Mouse (Mus musculus): Measurements from ENCODE around the gene Clmn. TPM values are rescaled to one million over a fixed set of nuclear protein-coding genes. Genes with fewer than 3 reads are reported as not detected.

Gene Clmn
- polyA plus RNA-seq, 1 experiment = 0.01 TPM

- H3K9me3 ChIP-seq (ENCODE audit: control insufficient read depth, low read length) = no peaks in the 10 kb centered on the region
- TF ChIP-seq TAL1 (IDR thresholded peaks at IDR 0.05; ENCODE audit: low read length) (no peak), GATA1 (IDR thresholded peaks at IDR 0.05; ENCODE audit: low read length) (no peak)
- no peaks in the 10 kb centered on the region for H3K27me3 ChIP-seq (ENCODE audit: control insufficient read depth)
- H3K4me3 ChIP-seq (replicated peaks) = no peak overlapping the region
- H3K36me3 ChIP-seq (ENCODE audit: control insufficient read depth) = peaks cover 36% of the 10 kb centered on the region
- H3K4me1 ChIP-seq (ENCODE audit: control insufficient read depth) = peaks cover 48% of the 10 kb centered on the region
These were observed 115.9 kb downstream of the Clmn start for GRCm38 (mm10) chr12:104748946-104749345.

- Histone ChIP-seq H3K27me3 (ENCODE audit: control insufficient read depth) (no peaks in the 10 kb centered on the region), H3K36me3 (ENCODE audit: control insufficient read depth) (peaks cover 38% of the 10 kb centered on the region), H3K4me3 (replicated peaks) (no peak overlapping the region), H3K9me3 (ENCODE audit: control insufficient read depth, low read length) (no peaks in the 10 kb centered on the region), H3K4me1 (ENCODE audit: control insufficient read depth) (peaks cover 44% of the 10 kb centered on the region)
- TF ChIP-seq TAL1 (IDR thresholded peaks at IDR 0.05; ENCODE audit: low read length) (no peak), GATA1 (IDR thresholded peaks at IDR 0.05; ENCODE audit: low read length) (no peak)
These were observed 117.6 kb downstream of the Clmn start for GRCm38 (mm10) chr12:104747252-104747651.

- H3K4me3 ChIP-seq (replicated peaks) = no peak overlapping the region
- no peaks in the 10 kb centered on the region for H3K27me3 ChIP-seq (ENCODE audit: control insufficient read depth)
- no peaks in the 10 kb centered on the region for H3K9me3 ChIP-seq (ENCODE audit: control insufficient read depth, low read length)
- H3K4me1 ChIP-seq (ENCODE audit: control insufficient read depth) = peaks cover 40% of the 10 kb centered on the region
- peaks cover 38% of the 10 kb centered on the region for H3K36me3 ChIP-seq (ENCODE audit: control insufficient read depth)
- no peak for TF ChIP-seq GATA1 (IDR thresholded peaks at IDR 0.05; ENCODE audit: low read length)
- TF ChIP-seq TAL1 (IDR thresholded peaks at IDR 0.05; ENCODE audit: low read length) = no peak
These were observed 118.3 kb downstream of the Clmn start for GRCm38 (mm10) chr12:104746601-104747000.

- TF ChIP-seq GATA1 (IDR thresholded peaks at IDR 0.05; ENCODE audit: low read length) (no peak), TAL1 (IDR thresholded peaks at IDR 0.05; ENCODE audit: low read length) (no peak)
- H3K9me3 ChIP-seq (ENCODE audit: control insufficient read depth, low read length) = no peaks in the 10 kb centered on the region
These were observed 121.2 kb downstream of the Clmn start for GRCm38 (mm10) chr12:104743687-104744086.

GRCm38 (mm10) chr12:104742247-104742646, 122.6 kb downstream of the Clmn start:
- peaks cover 35% of the 10 kb centered on the region for H3K36me3 ChIP-seq (ENCODE audit: control insufficient read depth)
- no peak overlapping the region for H3K4me3 ChIP-seq (replicated peaks)
- H3K27me3 ChIP-seq (ENCODE audit: control insufficient read depth) = no peaks in the 10 kb centered on the region
- H3K4me1 ChIP-seq (ENCODE audit: control insufficient read depth) = peaks cover 9% of the 10 kb centered on the region
- no peak for TF ChIP-seq TAL1 (IDR thresholded peaks at IDR 0.05; ENCODE audit: low read length)
- TF ChIP-seq GATA1 (IDR thresholded peaks at IDR 0.05; ENCODE audit: low read length) = no peak
- no peaks in the 10 kb centered on the region for H3K9me3 ChIP-seq (ENCODE audit: control insufficient read depth, low read length)

More at GRCm38 (mm10) chr12:104743687-104744086, 121.2 kb downstream of the Clmn start:
- Histone ChIP-seq H3K4me3 (replicated peaks) (no peak overlapping the region), H3K4me1 (ENCODE audit: control insufficient read depth) (peaks cover 16% of the 10 kb centered on the region), H3K27me3 (ENCODE audit: control insufficient read depth) (no peaks in the 10 kb centered on the region), H3K36me3 (ENCODE audit: control insufficient read depth) (peaks cover 32% of the 10 kb centered on the region)

- H3K4me3 ChIP-seq (replicated peaks) = no peak overlapping the region
- H3K36me3 ChIP-seq (ENCODE audit: control insufficient read depth) = peaks cover 35% of the 10 kb centered on the region
- TF ChIP-seq TAL1 (IDR thresholded peaks at IDR 0.05; ENCODE audit: low read length) (no peak), GATA1 (IDR thresholded peaks at IDR 0.05; ENCODE audit: low read length) (no peak)
- no peaks in the 10 kb centered on the region for H3K27me3 ChIP-seq (ENCODE audit: control insufficient read depth)
- peaks cover 7% of the 10 kb centered on the region for H3K4me1 ChIP-seq (ENCODE audit: control insufficient read depth)
- no peaks in the 10 kb centered on the region for H3K9me3 ChIP-seq (ENCODE audit: control insufficient read depth, low read length)
These were observed 123.8 kb downstream of the Clmn start for GRCm38 (mm10) chr12:104740841-104741787.

GRCm38 (mm10) chr12:104738931-104739330, 125.9 kb downstream of the Clmn start:
- peaks cover 45% of the 10 kb centered on the region for H3K36me3 ChIP-seq (ENCODE audit: control insufficient read depth)
- peaks cover 7% of the 10 kb centered on the region for H3K4me1 ChIP-seq (ENCODE audit: control insufficient read depth)
- no peak overlapping the region for H3K4me3 ChIP-seq (replicated peaks)
- H3K27me3 ChIP-seq (ENCODE audit: control insufficient read depth) = no peaks in the 10 kb centered on the region
- no peak for TF ChIP-seq GATA1 (IDR thresholded peaks at IDR 0.05; ENCODE audit: low read length)
- no peak for TF ChIP-seq TAL1 (IDR thresholded peaks at IDR 0.05; ENCODE audit: low read length)
- no peaks in the 10 kb centered on the region for H3K9me3 ChIP-seq (ENCODE audit: control insufficient read depth, low read length)

- Histone ChIP-seq H3K27me3 (ENCODE audit: control insufficient read depth) (no peaks in the 10 kb centered on the region), H3K4me3 (replicated peaks) (no peak overlapping the region), H3K36me3 (ENCODE audit: control insufficient read depth) (peaks cover 50% of the 10 kb centered on the region), H3K9me3 (ENCODE audit: control insufficient read depth, low read length) (no peaks in the 10 kb centered on the region), H3K4me1 (ENCODE audit: control insufficient read depth) (peaks cover 7% of the 10 kb centered on the region)
- TF ChIP-seq GATA1 (IDR thresholded peaks at IDR 0.05; ENCODE audit: low read length) (no peak), TAL1 (IDR thresholded peaks at IDR 0.05; ENCODE audit: low read length) (no peak)
These were observed 126.4 kb downstream of the Clmn start for GRCm38 (mm10) chr12:104738446-104738845.

- H3K4me3 ChIP-seq (replicated peaks) = no peak overlapping the region
- no peaks in the 10 kb centered on the region for H3K27me3 ChIP-seq (ENCODE audit: control insufficient read depth)
- H3K9me3 ChIP-seq (ENCODE audit: control insufficient read depth, low read length) = no peaks in the 10 kb centered on the region
- no peak for TF ChIP-seq TAL1 (IDR thresholded peaks at IDR 0.05; ENCODE audit: low read length)
- TF ChIP-seq GATA1 (IDR thresholded peaks at IDR 0.05; ENCODE audit: low read length) = no peak
- H3K4me1 ChIP-seq (ENCODE audit: control insufficient read depth) = peaks cover 2% of the 10 kb centered on the region; the same call in 1 of the 2 replicates
- H3K36me3 ChIP-seq (ENCODE audit: control insufficient read depth) = peaks cover 55% of the 10 kb centered on the region
These were observed 127.2 kb downstream of the Clmn start for GRCm38 (mm10) chr12:104737666-104738065.
